Mouse (Mus musculus) G1E (cell line): ENCODE data around the gene Orm1.

Experiments used
- CTCF ChIP-seq: IDR thresholded peaks from 2 replicates; pipeline ENCODE4 v1.5.1; 2012; ENCODE audit warnings: low read depth, low read length, inconsistent platforms, mixed read lengths
- GATA1 ChIP-seq: IDR thresholded peaks from 2 replicates; pipeline ENCODE4 v1.6.1; 2012; ENCODE audit warnings: borderline replicate concordance, low read length, inconsistent platforms, mixed read lengths
- GATA2 ChIP-seq: IDR thresholded peaks from 2 replicates; pipeline ENCODE4 v1.6.1; 2012; ENCODE audit warnings: low read depth, low read length, inconsistent platforms, borderline replicate concordance

DNA sequence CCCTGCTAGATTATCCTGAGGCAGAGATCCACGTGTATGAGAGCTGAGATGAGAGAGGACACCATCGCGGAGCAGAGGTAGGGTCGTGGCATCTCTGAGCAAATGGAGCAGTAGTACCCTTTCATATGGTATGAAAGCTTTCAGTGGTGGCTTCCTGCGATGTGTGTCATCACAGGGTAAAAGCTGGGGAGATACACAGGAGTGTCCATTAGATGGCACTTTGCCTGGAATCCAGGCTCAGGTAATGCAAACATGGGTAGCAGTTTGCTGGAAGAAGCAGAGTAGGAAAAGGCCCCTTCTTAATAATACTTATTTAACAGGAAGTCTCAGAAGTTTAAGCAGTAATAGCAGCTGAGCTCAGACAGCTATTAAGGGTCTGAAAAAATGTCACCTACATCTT lies 30.3 kb upstream of the Orm1 start:
- no peak for TF ChIP-seq CTCF
- no peak for TF ChIP-seq GATA1
- no peak for TF ChIP-seq GATA2
